Mouse (Mus musculus): ENCODE results near the gene Tmie. TPM values are rescaled to one million over a fixed set of nuclear protein-coding genes. Genes with fewer than 3 reads are reported as not detected.

Gene Tmie
- polyA plus RNA-seq, 1 experiment from 2014 or later = 3.6 TPM

GRCm38 (mm10) chr9:110909371-110909967 is 29.6 kb upstream of the Tmie start:
- Histone ChIP-seq H3K27me3 (replicated peaks; ENCODE audit: insufficient read depth, low read length) (no peaks in the 10 kb centered on the region), H3K4me2 (replicated peaks; ENCODE audit: low read depth, low read length) (no peak overlapping the region), H3K9ac (replicated peaks; ENCODE audit: low read depth) (no peak overlapping the region), H3K4me3 (ENCODE audit: low read depth, low read length) (no peak overlapping the region), H3K4me1 (ENCODE audit: insufficient read depth, low read depth, low read length) (no peaks in the 10 kb centered on the region), H3K27ac (ENCODE audit: low read length) (no peak overlapping the region), H3K9me3 (ENCODE audit: low read length) (no peaks in the 10 kb centered on the region), H3K36me3 (ENCODE audit: insufficient read depth, low read length) (no peaks in the 10 kb centered on the region)
- ATAC-seq (no peak), DNase-seq (ENCODE audit: low spot score) (no peak)
- TF ChIP-seq CTCF (IDR thresholded peaks at IDR 0.05) (no peak), EP300 (IDR thresholded peaks at IDR 0.05) (no peak)
- 65% methylated on average over 6 of the region's 6 CpGs for WGBS

- Histone ChIP-seq H3K27ac (ENCODE audit: low read length) (no peak overlapping the region), H3K36me3 (ENCODE audit: insufficient read depth, low read length) (no peaks in the 10 kb centered on the region), H3K4me1 (ENCODE audit: insufficient read depth, low read depth, low read length) (no peaks in the 10 kb centered on the region), H3K4me2 (replicated peaks; ENCODE audit: low read depth, low read length) (no peak overlapping the region), H3K4me3 (ENCODE audit: low read depth, low read length) (no peak overlapping the region), H3K27me3 (replicated peaks; ENCODE audit: insufficient read depth, low read length) (no peaks in the 10 kb centered on the region), H3K9ac (replicated peaks; ENCODE audit: low read depth) (no peak overlapping the region), H3K9me3 (ENCODE audit: low read length) (no peaks in the 10 kb centered on the region)
- WGBS = 88% methylated on average over 3 of the region's 3 CpGs
- ATAC-seq = no peak
- TF ChIP-seq EP300 (IDR thresholded peaks at IDR 0.05) = no peak
- no peak for TF ChIP-seq CTCF (IDR thresholded peaks at IDR 0.05)
- DNase-seq (ENCODE audit: low spot score) = no peak
Measured at GRCm38 (mm10) chr9:110908631-110909016, 28.7 kb upstream of the Tmie start.

- 69% methylated on average over 4 of the region's 4 CpGs for WGBS
- Histone ChIP-seq H3K4me2 (replicated peaks; ENCODE audit: low read depth, low read length) (no peak overlapping the region), H3K9ac (replicated peaks; ENCODE audit: low read depth) (no peak overlapping the region), H3K9me3 (ENCODE audit: low read length) (no peaks in the 10 kb centered on the region), H3K27me3 (replicated peaks; ENCODE audit: insufficient read depth, low read length) (no peaks in the 10 kb centered on the region), H3K4me1 (ENCODE audit: insufficient read depth, low read depth, low read length) (no peaks in the 10 kb centered on the region), H3K4me3 (ENCODE audit: low read depth, low read length) (no peak overlapping the region), H3K27ac (ENCODE audit: low read length) (no peak overlapping the region), H3K36me3 (ENCODE audit: insufficient read depth, low read length) (no peaks in the 10 kb centered on the region)
- no peak for TF ChIP-seq EP300 (IDR thresholded peaks at IDR 0.05)
- no peak for TF ChIP-seq CTCF (IDR thresholded peaks at IDR 0.05)
- no peak for DNase-seq (ENCODE audit: low spot score)
- ATAC-seq = no peak
Measured at GRCm38 (mm10) chr9:110907838-110908630, 28.1 kb upstream of the Tmie start.

- ATAC-seq = no peak
- no peak for DNase-seq (ENCODE audit: low spot score)
- Histone ChIP-seq H3K4me3 (ENCODE audit: low read depth, low read length) (no peak overlapping the region), H3K27ac (ENCODE audit: low read length) (no peak overlapping the region), H3K27me3 (replicated peaks; ENCODE audit: insufficient read depth, low read length) (no peaks in the 10 kb centered on the region), H3K36me3 (ENCODE audit: insufficient read depth, low read length) (no peaks in the 10 kb centered on the region), H3K9ac (replicated peaks; ENCODE audit: low read depth) (no peak overlapping the region), H3K4me1 (ENCODE audit: insufficient read depth, low read depth, low read length) (no peaks in the 10 kb centered on the region), H3K4me2 (replicated peaks; ENCODE audit: low read depth, low read length) (no peak overlapping the region), H3K9me3 (ENCODE audit: low read length) (no peaks in the 10 kb centered on the region)
- TF ChIP-seq CTCF (IDR thresholded peaks at IDR 0.05) (no peak), EP300 (IDR thresholded peaks at IDR 0.05) (no peak)
- WGBS = 82% methylated on average over 11 of the region's 11 CpGs
Measured at GRCm38 (mm10) chr9:110907201-110907837, 27.4 kb upstream of the Tmie start.

GRCm38 (mm10) chr9:110902271-110902670 is 22.4 kb upstream of the Tmie start:
- Histone ChIP-seq H3K27ac (ENCODE audit: low read length) (no peak overlapping the region), H3K27me3 (replicated peaks; ENCODE audit: insufficient read depth, low read length) (no peaks in the 10 kb centered on the region), H3K9ac (replicated peaks; ENCODE audit: low read depth) (no peak overlapping the region), H3K36me3 (ENCODE audit: insufficient read depth, low read length) (no peaks in the 10 kb centered on the region), H3K4me1 (ENCODE audit: insufficient read depth, low read depth, low read length) (no peaks in the 10 kb centered on the region), H3K9me3 (ENCODE audit: low read length) (no peaks in the 10 kb centered on the region), H3K4me3 (ENCODE audit: low read depth, low read length) (no peak overlapping the region), H3K4me2 (replicated peaks; ENCODE audit: low read depth, low read length) (no peak overlapping the region)
- TF ChIP-seq CTCF (IDR thresholded peaks at IDR 0.05) (no peak), EP300 (IDR thresholded peaks at IDR 0.05) (no peak)
- WGBS = 74% methylated on average over 4 of the region's 4 CpGs
- no peak for DNase-seq (ENCODE audit: low spot score)
- no peak for ATAC-seq

- no peak for ATAC-seq
- TF ChIP-seq EP300 (IDR thresholded peaks at IDR 0.05) (no peak), CTCF (IDR thresholded peaks at IDR 0.05) (no peak)
- H3K27ac ChIP-seq (ENCODE audit: low read length) = no peak overlapping the region
- no peaks in the 10 kb centered on the region for H3K36me3 ChIP-seq (ENCODE audit: insufficient read depth, low read length)
- no peak overlapping the region for H3K4me2 ChIP-seq (replicated peaks; ENCODE audit: low read depth, low read length)
- DNase-seq (ENCODE audit: low spot score) = no peak
- no peaks in the 10 kb centered on the region for H3K4me1 ChIP-seq (ENCODE audit: insufficient read depth, low read depth, low read length)
- no peak overlapping the region for H3K4me3 ChIP-seq (ENCODE audit: low read depth, low read length)
- no peaks in the 10 kb centered on the region for H3K27me3 ChIP-seq (replicated peaks; ENCODE audit: insufficient read depth, low read length)
- WGBS = 88% methylated on average over 6 of the region's 6 CpGs
- H3K9ac ChIP-seq (replicated peaks; ENCODE audit: low read depth) = no peak overlapping the region
- no peaks in the 10 kb centered on the region for H3K9me3 ChIP-seq (ENCODE audit: low read length)
Measured at GRCm38 (mm10) chr9:110901204-110901603, 21.3 kb upstream of the Tmie start.
